Mouse (Mus musculus): Measurements from ENCODE around the gene Znrd1as. TPM values are rescaled to one million over a fixed set of nuclear protein-coding genes. Genes with fewer than 3 reads are reported as not detected.
"Not testable (repeated sequence)": the region's sequence is repeated elsewhere in the genome, so short reads cannot be mapped to it uniquely, and the experiment has no call there.

Znrd1as gene
- polyA plus RNA-seq, 1 experiment, result 5.4 TPM

GRCm38 (mm10) chr17:36970316-36970890 is 12.0 kb downstream of the Znrd1as start:
- TF ChIP-seq POLR2A (IDR thresholded peaks at IDR 0.05; ENCODE audit: extremely low read depth, insufficient read depth, low read length), result no peak
- no peaks in the 10 kb centered on the region for H3K4me1 ChIP-seq (ENCODE audit: control insufficient read depth, insufficient read depth, low read length)
- no peak overlapping the region for H3K27ac ChIP-seq (ENCODE audit: insufficient read depth, low read length)
- H3K4me3 ChIP-seq (ENCODE audit: insufficient read depth, low read length), result no peak overlapping the region

DNA sequence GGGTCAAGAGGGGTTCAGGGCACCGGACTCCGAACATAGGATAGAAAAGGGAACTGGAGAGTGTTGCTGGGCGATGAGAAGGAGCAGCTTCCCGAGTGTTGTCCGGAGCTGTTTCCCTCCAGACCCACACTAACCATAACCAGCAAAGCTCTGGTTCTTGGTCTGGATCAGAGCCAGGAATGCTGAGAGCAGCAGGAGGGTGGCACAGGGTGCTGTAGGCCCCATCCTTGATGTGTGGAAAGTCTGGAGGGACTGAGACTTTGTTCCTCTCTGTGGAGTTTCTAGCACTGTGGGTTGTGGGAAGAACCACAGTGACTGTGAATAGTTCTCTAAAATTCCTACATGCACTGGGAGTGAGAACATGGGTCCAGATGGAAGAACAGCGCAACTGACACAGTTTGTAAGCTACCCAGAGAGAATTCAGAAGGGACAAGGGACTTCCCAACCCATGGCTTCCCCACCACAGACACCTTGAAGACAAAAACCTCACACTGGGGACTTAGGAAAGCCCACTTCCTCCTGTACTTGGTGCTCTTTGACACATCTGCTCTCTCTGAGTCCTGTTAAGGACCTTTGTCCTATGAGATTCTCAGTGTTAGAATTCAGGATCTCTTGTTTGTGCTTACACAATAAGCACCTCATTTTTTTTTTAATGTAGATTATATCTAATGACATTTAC is 12.9 kb downstream of the Znrd1as start:
- no peak overlapping the region for H3K27ac ChIP-seq (ENCODE audit: insufficient read depth, low read length)
- H3K4me1 ChIP-seq (ENCODE audit: control insufficient read depth, insufficient read depth, low read length), result no peaks in the 10 kb centered on the region
- no peak overlapping the region for H3K4me3 ChIP-seq (ENCODE audit: insufficient read depth, low read length)
- TF ChIP-seq CTCF (IDR thresholded peaks at IDR 0.05; ENCODE audit: extremely low read depth, insufficient read depth, low read length) (no peak), POLR2A (IDR thresholded peaks at IDR 0.05; ENCODE audit: extremely low read depth, insufficient read depth, low read length) (no peak)

DNA sequence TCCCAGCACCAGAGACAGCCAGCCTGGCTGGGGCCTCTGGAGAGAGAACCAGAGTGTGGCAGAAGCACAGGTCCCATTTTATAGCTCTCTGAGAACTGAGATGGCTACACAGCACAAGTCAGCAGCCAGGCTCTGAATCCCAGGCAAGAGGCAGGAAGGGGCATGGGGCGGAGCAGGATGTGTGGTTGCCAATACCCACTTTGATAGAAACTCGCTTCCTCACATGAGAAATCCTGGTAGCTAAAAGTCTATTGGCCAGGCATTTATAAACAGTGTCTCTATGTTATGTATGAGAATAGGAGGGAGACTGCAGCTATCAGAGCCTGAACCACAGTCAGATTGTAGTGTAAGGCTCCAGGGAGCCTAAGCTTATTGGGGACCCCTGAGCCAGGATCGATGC is 14.4 kb downstream of the Znrd1as start:
- no peak for TF ChIP-seq CTCF (IDR thresholded peaks at IDR 0.05; ENCODE audit: extremely low read depth, insufficient read depth, low read length)
- TF ChIP-seq POLR2A (IDR thresholded peaks at IDR 0.05; ENCODE audit: extremely low read depth, insufficient read depth, low read length), result no peak
- Histone ChIP-seq H3K27ac (ENCODE audit: insufficient read depth, low read length) (no peak overlapping the region), H3K4me1 (ENCODE audit: control insufficient read depth, insufficient read depth, low read length) (no peaks in the 10 kb centered on the region), H3K4me3 (ENCODE audit: insufficient read depth, low read length) (no peak overlapping the region)

GRCm38 (mm10) chr17:36973271-36973787 is 14.9 kb downstream of the Znrd1as start:
- Histone ChIP-seq H3K4me3 (ENCODE audit: insufficient read depth, low read length) (no peak overlapping the region), H3K4me1 (ENCODE audit: control insufficient read depth, insufficient read depth, low read length) (no peaks in the 10 kb centered on the region), H3K27ac (ENCODE audit: insufficient read depth, low read length) (no peak overlapping the region)
- TF ChIP-seq POLR2A (IDR thresholded peaks at IDR 0.05; ENCODE audit: extremely low read depth, insufficient read depth, low read length) (no peak), CTCF (IDR thresholded peaks at IDR 0.05; ENCODE audit: extremely low read depth, insufficient read depth, low read length) (no peak)

- no peaks in the 10 kb centered on the region for H3K4me1 ChIP-seq (ENCODE audit: control insufficient read depth, insufficient read depth, low read length)
- no peak within 1 kb of the TSS for H3K27ac ChIP-seq (ENCODE audit: insufficient read depth, low read length)
- H3K4me3 ChIP-seq (ENCODE audit: insufficient read depth, low read length), result peak within 1 kb of the TSS; percentile 35
- TF ChIP-seq POLR2A (IDR thresholded peaks at IDR 0.05; ENCODE audit: extremely low read depth, insufficient read depth, low read length) (no peak), CTCF (IDR thresholded peaks at IDR 0.05; ENCODE audit: extremely low read depth, insufficient read depth, low read length) (no peak)
Observed at GRCm38 (mm10) chr17:36981221-36981813, 22.9 kb downstream of the Znrd1as start, which contains the start of gene 2410137M14Rik. 2410137M14Rik (minus strand) TSS chr17:36981237.

DNA sequence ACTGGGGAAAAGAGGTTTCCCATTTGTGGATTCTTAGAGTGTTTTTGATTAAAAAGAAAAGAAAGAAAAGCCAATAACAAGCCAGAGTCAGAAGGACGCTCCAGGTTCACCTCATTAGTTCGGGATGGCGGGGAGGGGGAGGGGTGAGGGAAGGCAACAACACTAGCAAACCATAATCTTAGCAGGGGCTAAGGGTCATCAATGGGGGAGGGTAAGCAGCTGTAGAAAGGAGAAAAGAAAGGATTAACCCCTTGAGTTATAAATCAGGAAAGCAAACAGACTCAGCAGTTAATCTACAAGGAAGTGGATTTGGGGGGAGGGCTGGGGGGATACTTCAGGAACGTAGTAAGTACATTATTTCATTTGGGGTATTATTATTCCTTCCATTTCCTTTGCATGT is 23.5 kb downstream of the Znrd1as start:
- no peak for TF ChIP-seq POLR2A (IDR thresholded peaks at IDR 0.05; ENCODE audit: extremely low read depth, insufficient read depth, low read length)
- TF ChIP-seq CTCF (IDR thresholded peaks at IDR 0.05; ENCODE audit: extremely low read depth, insufficient read depth, low read length), result no peak
- no peak overlapping the region for H3K27ac ChIP-seq (ENCODE audit: insufficient read depth, low read length)
- no peaks in the 10 kb centered on the region for H3K4me1 ChIP-seq (ENCODE audit: control insufficient read depth, insufficient read depth, low read length)
- peak overlapping the region; percentile 35; the same call in 1 of the 2 replicates for H3K4me3 ChIP-seq (ENCODE audit: insufficient read depth, low read length)

GRCm38 (mm10) chr17:36982253-36983155 is 24.1 kb downstream of the Znrd1as start:
- Histone ChIP-seq H3K4me3 (ENCODE audit: insufficient read depth, low read length) (no peak overlapping the region), H3K4me1 (ENCODE audit: control insufficient read depth, insufficient read depth, low read length) (no peaks in the 10 kb centered on the region)
- TF ChIP-seq CTCF (IDR thresholded peaks at IDR 0.05; ENCODE audit: extremely low read depth, insufficient read depth, low read length), result no peak
- TF ChIP-seq POLR2A (IDR thresholded peaks at IDR 0.05; ENCODE audit: extremely low read depth, insufficient read depth, low read length), result no peak

DNA sequence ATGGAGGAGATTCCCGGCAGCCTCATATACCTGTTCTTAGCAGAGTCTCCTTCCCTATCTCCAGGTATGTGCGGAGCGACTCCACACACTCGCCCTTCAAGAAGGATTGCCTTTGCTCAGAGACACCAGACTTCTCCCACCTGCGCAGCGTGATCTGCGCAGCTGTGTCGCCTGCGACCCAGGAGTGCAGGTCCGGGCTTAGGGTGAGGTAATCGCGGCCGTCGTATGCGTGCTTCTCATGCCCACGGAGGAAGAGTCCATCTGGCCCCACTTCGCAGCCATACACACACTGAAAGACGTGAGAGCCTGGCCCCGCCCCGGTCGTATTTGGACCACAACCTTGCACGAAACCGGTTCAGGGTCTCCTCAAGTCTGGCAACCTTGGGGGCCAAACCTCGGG is 30.1 kb downstream of the Znrd1as start:
- Histone ChIP-seq H3K27ac (ENCODE audit: insufficient read depth, low read length) (no peak overlapping the region), H3K4me1 (ENCODE audit: control insufficient read depth, insufficient read depth, low read length) (peaks cover 3% of the 10 kb centered on the region; the same call in 1 of the 2 replicates), H3K4me3 (ENCODE audit: insufficient read depth, low read length) (no peak overlapping the region)
- TF ChIP-seq POLR2A (IDR thresholded peaks at IDR 0.05; ENCODE audit: extremely low read depth, insufficient read depth, low read length) (no peak), CTCF (IDR thresholded peaks at IDR 0.05; ENCODE audit: extremely low read depth, insufficient read depth, low read length) (no peak)

More at GRCm38 (mm10) chr17:36982253-36983155, 24.1 kb downstream of the Znrd1as start:
- H3K27ac ChIP-seq (ENCODE audit: insufficient read depth, low read length), result no peak overlapping the region

GRCm38 (mm10) chr17:36989437-36989836 is 31.0 kb downstream of the Znrd1as start, which contains the start of gene H2-M5:
H2-M5 (minus strand) TSS chr17:36989537.
- Histone ChIP-seq H3K4me1 (ENCODE audit: control insufficient read depth, insufficient read depth, low read length) (peaks cover 3% of the 10 kb centered on the region; the same call in 1 of the 2 replicates), H3K27ac (ENCODE audit: insufficient read depth, low read length) (no peak within 1 kb of the TSS), H3K4me3 (ENCODE audit: insufficient read depth, low read length) (no peak within 1 kb of the TSS)
- TF ChIP-seq POLR2A (IDR thresholded peaks at IDR 0.05; ENCODE audit: extremely low read depth, insufficient read depth, low read length), result no peak
- no peak for TF ChIP-seq CTCF (IDR thresholded peaks at IDR 0.05; ENCODE audit: extremely low read depth, insufficient read depth, low read length)

GRCm38 (mm10) chr17:36990630-36991029 is 32.2 kb downstream of the Znrd1as start:
- not testable (repeated sequence) for H3K27ac ChIP-seq (ENCODE audit: insufficient read depth, low read length); H3K4me3 ChIP-seq (ENCODE audit: insufficient read depth, low read length); H3K4me1 ChIP-seq (ENCODE audit: control insufficient read depth, insufficient read depth, low read length)

All from cortical plate, adult 2 months (tissue).